8 mouse cellular contexts compared by ENCODE assay signal in genomic region chr8:13200301-13201012, GRCm38 (mm10). TPM values are rescaled to one million over a fixed set of nuclear protein-coding genes. Genes with fewer than 3 reads are reported as not detected.
DNase-seq lines count a peak whose midpoint lies in the region; ATAC-seq and TF ChIP-seq lines count a peak whose summit lies in the region.

Grtp1 (minus strand) TSS chr8:13200620.

- H3K9ac ChIP-seq in heart, embryonic 11.5 days (ENCODE audit: low read depth, low read length): peak within 1 kb of the TSS; percentile 80
- H3K9ac ChIP-seq in lung, embryonic 14.5 days: peak within 1 kb of the TSS; percentile 62

- H3K27ac ChIP-seq in heart, embryonic 11.5 days (ENCODE audit: low read depth, low read length): peak within 1 kb of the TSS; percentile 66
- H3K27ac ChIP-seq in brown adipose tissue, adult 24 weeks (replicated peaks; ENCODE audit: low read depth, low read length): peak within 1 kb of the TSS; percentile 73
- peak within 1 kb of the TSS; percentile 96 for H3K27ac ChIP-seq in kidney, adult 2 months (ENCODE audit: insufficient read depth, low read depth, low read length)
- no peak within 1 kb of the TSS; the same call in 1 of the 2 replicates for H3K27ac ChIP-seq in lung, embryonic 14.5 days (ENCODE audit: low read depth)
- H3K27ac ChIP-seq in olfactory bulb, adult 2 months (ENCODE audit: insufficient read depth, low read depth, low read length): no peak within 1 kb of the TSS

- peaks cover 18% of the 10 kb centered on the region; the same call in 1 of the 2 replicates for H3K27me3 ChIP-seq in heart, embryonic 11.5 days (ENCODE audit: control insufficient read depth, insufficient read depth, low read length)
- no peaks in the 10 kb centered on the region for H3K27me3 ChIP-seq in kidney, adult 2 months (replicated peaks; ENCODE audit: control insufficient read depth, insufficient read depth, low read length)
- H3K27me3 ChIP-seq in lung, embryonic 14.5 days (ENCODE audit: insufficient read depth, low read length): peaks cover 39% of the 10 kb centered on the region

- peak; percentile 56 for ATAC-seq in heart, embryonic 11.5 days (replicated peaks; ENCODE audit: insufficient number of reproducible peaks, low FRiP score, low TSS enrichment)
- peak; percentile 71 for ATAC-seq in lung, embryonic 14.5 days (ENCODE audit: insufficient read depth)

- no peak for TF ChIP-seq CTCF in kidney, adult 2 months (conservative IDR thresholded peaks at IDR 0.05; ENCODE audit: insufficient read depth, insufficient read length, low read depth, low read length)
- TF ChIP-seq CTCF in lung, embryonic 14.5 days (IDR thresholded peaks at IDR 0.05; ENCODE audit: low read depth): no peak
- TF ChIP-seq CTCF in olfactory bulb, adult 2 months (IDR thresholded peaks at IDR 0.05; ENCODE audit: insufficient read depth, low read depth, low read length): no peak

- intact Hi-C loops in gastrocnemius, postnatal 14 days (cut with DNase I; ENCODE audit: low total_unique reads): no loop called here

- H3K36me3 ChIP-seq in heart, embryonic 11.5 days (ENCODE audit: control insufficient read depth, insufficient read depth, low read length): no peaks in the 10 kb centered on the region
- H3K36me3 ChIP-seq in kidney, adult 2 months (ENCODE audit: control insufficient read depth, insufficient read depth, low read length): no peaks in the 10 kb centered on the region
- no peaks in the 10 kb centered on the region for H3K36me3 ChIP-seq in lung, embryonic 14.5 days (ENCODE audit: insufficient read depth)

- no peaks in the 10 kb centered on the region for H3K9me3 ChIP-seq in heart, embryonic 11.5 days (replicated peaks; ENCODE audit: control insufficient read depth, low read length)
- H3K9me3 ChIP-seq in lung, embryonic 14.5 days (ENCODE audit: low read depth, low read length): no peaks in the 10 kb centered on the region

- peaks cover 14% of the 10 kb centered on the region for H3K4me1 ChIP-seq in heart, embryonic 11.5 days (ENCODE audit: control insufficient read depth, insufficient read depth, low read length)
- peaks cover 13% of the 10 kb centered on the region; the same call in 1 of the 2 replicates for H3K4me1 ChIP-seq in brown adipose tissue, adult 24 weeks (ENCODE audit: control insufficient read depth, insufficient read depth, insufficient read length, low read length)
- peaks cover 8% of the 10 kb centered on the region; the same call in 1 of the 2 replicates for H3K4me1 ChIP-seq in kidney, adult 2 months (ENCODE audit: control insufficient read depth, insufficient read depth, low read length)
- H3K4me1 ChIP-seq in lung, embryonic 14.5 days (ENCODE audit: insufficient read depth): no peaks in the 10 kb centered on the region
- H3K4me1 ChIP-seq in olfactory bulb, adult 2 months (ENCODE audit: control insufficient read depth, insufficient read depth, low read length): peaks cover 14% of the 10 kb centered on the region

- no peak for TF ChIP-seq POLR2A in kidney, adult 2 months (IDR thresholded peaks at IDR 0.05; ENCODE audit: low read depth, low read length)
- no peak for TF ChIP-seq POLR2A in olfactory bulb, adult 2 months (IDR thresholded peaks at IDR 0.05; ENCODE audit: insufficient read depth, low read depth, low read length)

- WGBS in heart, embryonic 11.5 days (ENCODE audit: insufficient replicate concordance): 1% methylated on average over 48 of the region's 58 CpGs
- WGBS in kidney, adult 2 months: 2% methylated on average over 58 of the region's 58 CpGs
- 1% methylated on average over 56 of the region's 58 CpGs for WGBS in lung, embryonic 14.5 days
- 1% methylated on average over 55 of the region's 58 CpGs for WGBS in olfactory bulb, adult 2 months

- H3K4me3 ChIP-seq in heart, embryonic 11.5 days (ENCODE audit: low read depth, low read length): peak within 1 kb of the TSS; percentile 90
- peak within 1 kb of the TSS; percentile 86 for H3K4me3 ChIP-seq in brown adipose tissue, adult 24 weeks (ENCODE audit: insufficient read depth, low read depth, low read length)
- peak within 1 kb of the TSS; percentile 89 for H3K4me3 ChIP-seq in kidney, adult 2 months (ENCODE audit: insufficient read depth, low read depth, low read length)
- peak within 1 kb of the TSS; percentile 69 for H3K4me3 ChIP-seq in lung, embryonic 14.5 days (ENCODE audit: low read depth, low read length)
- peak within 1 kb of the TSS; percentile 77 for H3K4me3 ChIP-seq in olfactory bulb, adult 2 months (ENCODE audit: insufficient read depth, low read depth, low read length)

- DNase-seq in heart, adult 8-10 months (ENCODE audit: low spot score): no peak
- peak; percentile 56 for DNase-seq in gastrocnemius, postnatal 14 days
- DNase-seq in kidney, adult 2 months: peak; percentile 80
- peak; percentile 39 for DNase-seq in lung, embryonic 14.5 days
- no peak for DNase-seq in adipocyte (ENCODE audit: low spot score)

- peak within 1 kb of the TSS; percentile 87 for H3K4me2 ChIP-seq in heart, embryonic 11.5 days
- H3K4me2 ChIP-seq in lung, embryonic 14.5 days: peak within 1 kb of the TSS; percentile 94

RNA-seq across cellular contexts. Expression of gene Grtp1, which starts in this region (rescaled TPM):
- polyA plus RNA-seq in heart, embryonic 11.5 days (2014; fragmentation: Nextera tagmentation; extraction: Ambion mirVana): 28.2 and 30.6 TPM in 2 replicates
- total RNA-seq in heart, adult 8-10 months (2022): 1 to 10 TPM; 3.7 to 6.6 (median 4.6) TPM
- polyA plus RNA-seq in brown adipose tissue, adult 24 weeks (2012; ENCODE audit: insufficient read depth, insufficient read length, missing spikeins): 33.7 and 45.2 TPM in 2 replicates
- total RNA-seq in gastrocnemius, postnatal 14 days (2021): 10 to 100 TPM; 10.1 to 12.4 TPM
- 66.4 and 71.2 TPM in 2 replicates for polyA plus RNA-seq in kidney, adult 2 months (2012; rRNA removed)
- polyA plus RNA-seq in lung, embryonic 14.5 days (2014; fragmentation: Nextera tagmentation; extraction: Ambion mirVana): 4.8 and 5.6 TPM in 2 replicates
- polyA plus RNA-seq in olfactory bulb, adult 2 months (2012; ENCODE audit: insufficient read depth, insufficient read length, low replicate concordance, missing spikeins): not detected in 2 replicates

Comparison
In these comparisons a context has a peak if more than half of its experiments do, and no peak if none do; other contexts are left out.
1. H3K27ac ChIP-seq: peak in heart, embryonic 11.5 days (single experiment), brown adipose tissue, adult 24 weeks (single experiment) and kidney, adult 2 months (single experiment); none in lung, embryonic 14.5 days (single experiment) and olfactory bulb, adult 2 months (single experiment).
2. DNase-seq: peak in gastrocnemius, postnatal 14 days (single experiment), kidney, adult 2 months (single experiment) and lung, embryonic 14.5 days (single experiment); none in heart, adult 8-10 months (single experiment) and adipocyte (single experiment).
3. Peak in every context shown above with its lines, with median percentiles within 50 percentile points of each other: H3K4me3 ChIP-seq.